Mouse (Mus musculus) heart, embryonic 14.5 days (tissue): ENCODE results near the gene Krtap13. TPM values are rescaled to one million over a fixed set of nuclear protein-coding genes. Genes with fewer than 3 reads are reported as not detected.
"Not testable (repeated sequence)": the region's sequence is repeated elsewhere in the genome, so short reads cannot be mapped to it uniquely, and the experiment has no call there.

Experiments used
- ATAC-seq: fragments of 200-750 bp; cut with Nextera tagmentation; 2 replicates; pipeline ENCODE4 v1.8.0; 2017; ENCODE audit warnings: low read depth, moderate TSS enrichment; ENCODE audit not compliant: insufficient number of reproducible peaks, insufficient read depth, low FRiP score
- H3K27ac ChIP-seq, 2 experiments: fragments of 200-500 bp in 1 of 2; fragments of 300-500 bp in 1 of 2; sonication (generic) in 1 of 2; replicated peaks in 1 of 2; 2 replicates each; pipeline ENCODE4 v1.5.1; 2012 to 2014; ENCODE audit warnings: low read depth in 2 of 2, low read length in 2 of 2, control low read depth in 1 of 2, mild to moderate bottlenecking in 1 of 2, mixed read lengths in 1 of 2; ENCODE audit not compliant: control insufficient read depth in 1 of 2, insufficient read depth in 1 of 2
- H3K27me3 ChIP-seq: fragments of 300-500 bp; sonication (generic); 2 replicates; pipeline ENCODE4 v1.6.1; 2014; ENCODE audit warnings: mild to moderate bottlenecking, low read length, control low read depth; ENCODE audit not compliant: control insufficient read depth, insufficient read depth
- H3K36me3 ChIP-seq: fragments of 300-500 bp; sonication (generic); 2 replicates; pipeline ENCODE4 v1.6.1; 2014; ENCODE audit warnings: mild to moderate bottlenecking, control low read depth, low read length, mixed read lengths; ENCODE audit not compliant: control insufficient read depth, insufficient read depth
- H3K4me1 ChIP-seq, 2 experiments: fragments of 200-500 bp in 1 of 2; fragments of 300-500 bp in 1 of 2; sonication (generic) in 1 of 2; 2 replicates each; pipeline ENCODE4 v1.6.1; 2012 to 2014; ENCODE audit warnings: low read length in 2 of 2, control low read depth in 1 of 2, mixed read lengths in 1 of 2; ENCODE audit not compliant: control insufficient read depth in 2 of 2, insufficient read depth in 2 of 2
- H3K4me2 ChIP-seq: fragments of 300-500 bp; sonication (generic); 2 replicates; pipeline ENCODE4 v1.6.1; 2014; ENCODE audit warnings: mild to moderate bottlenecking, low read length
- H3K4me3 ChIP-seq, 2 experiments: fragments of 200-500 bp in 1 of 2; fragments of 300-500 bp in 1 of 2; sonication (generic) in 1 of 2; 2 replicates each; pipeline ENCODE4 v1.5.1; 2012 to 2014; ENCODE audit warnings: low read length in 2 of 2, mild to moderate bottlenecking in 2 of 2, control low read depth in 1 of 2, low read depth in 1 of 2, moderate library complexity in 1 of 2; ENCODE audit not compliant: control insufficient read depth in 1 of 2, insufficient read depth in 1 of 2
- H3K9ac ChIP-seq: fragments of 300-500 bp; sonication (generic); 2 replicates; pipeline ENCODE4 v1.6.1; 2014; ENCODE audit warnings: mild to moderate bottlenecking, low read length
- H3K9me3 ChIP-seq: fragments of 300-500 bp; sonication (generic); 2 replicates; pipeline ENCODE4 v1.6.1; 2016; ENCODE audit warnings: low read length, control low read depth; ENCODE audit not compliant: control insufficient read depth
- whole genome bisulfite sequencing: fragments of 180-500 bp; shearing (Covaris S2); extraction: QIAGEN DNeasy Blood & Tissue Kit; methylation state at CpG from one replicate; pipeline ENCODE4 v1.1.7; 2014; 5-methylcytosine and 5-hydroxymethylcytosine counted together
- polyA plus RNA-seq: library from polyadenylated mRNA; unstranded; fragments of >200 nt; fragmentation: Nextera tagmentation; extraction: Ambion mirVana; gene quantifications from 2 replicates; pipeline ENCODE4 v1.2.1, GENCODE M21; 2014

Krtap13 gene
- polyA plus RNA-seq: not detected in 2 replicates

- not testable (repeated sequence) for H3K27ac ChIP-seq, H3K9ac ChIP-seq, H3K27me3 ChIP-seq, ATAC-seq, H3K4me2 ChIP-seq, H3K9me3 ChIP-seq, H3K4me1 ChIP-seq, H3K36me3 ChIP-seq, H3K4me3 ChIP-seq
- 69% methylated on average over 3 of the region's 3 CpGs for WGBS
These were observed at the start of gene Krtap13 for GRCm38 (mm10) chr16:88751535-88751934. TSS of gene Krtap13 (minus strand) at chr16:88751635.

- ATAC-seq: no peak
- no peak overlapping the region for H3K4me3 ChIP-seq
- no peak overlapping the region for H3K9ac ChIP-seq
- H3K36me3 ChIP-seq: no peaks in the 10 kb centered on the region
- H3K27me3 ChIP-seq: no peaks in the 10 kb centered on the region
- no peaks in the 10 kb centered on the region for H3K9me3 ChIP-seq
- no peaks in the 10 kb centered on the region for H3K4me1 ChIP-seq
- WGBS: 66% methylated on average over 2 of the region's 2 CpGs
- H3K27ac ChIP-seq: no peak overlapping the region
- no peak overlapping the region for H3K4me2 ChIP-seq
These were observed 35.4 kb upstream of the Krtap13 start for GRCm38 (mm10) chr16:88786786-88787185.

GRCm38 (mm10) chr16:88777596-88777995 lies 26.2 kb upstream of the Krtap13 start, which contains the start of gene Gm5965:
TSS of gene Gm5965 (plus strand) at chr16:88777896.
- Histone ChIP-seq H3K4me2 (no peak within 1 kb of the TSS), H3K4me3 (no peak within 1 kb of the TSS), H3K27ac (no peak within 1 kb of the TSS), H3K27me3 (no peaks in the 10 kb centered on the region), H3K36me3 (no peaks in the 10 kb centered on the region), H3K9ac (no peak within 1 kb of the TSS), H3K9me3 (no peaks in the 10 kb centered on the region), H3K4me1 (no peaks in the 10 kb centered on the region)
- 76% methylated on average over 6 of the region's 6 CpGs for WGBS
- no peak for ATAC-seq

DNA sequence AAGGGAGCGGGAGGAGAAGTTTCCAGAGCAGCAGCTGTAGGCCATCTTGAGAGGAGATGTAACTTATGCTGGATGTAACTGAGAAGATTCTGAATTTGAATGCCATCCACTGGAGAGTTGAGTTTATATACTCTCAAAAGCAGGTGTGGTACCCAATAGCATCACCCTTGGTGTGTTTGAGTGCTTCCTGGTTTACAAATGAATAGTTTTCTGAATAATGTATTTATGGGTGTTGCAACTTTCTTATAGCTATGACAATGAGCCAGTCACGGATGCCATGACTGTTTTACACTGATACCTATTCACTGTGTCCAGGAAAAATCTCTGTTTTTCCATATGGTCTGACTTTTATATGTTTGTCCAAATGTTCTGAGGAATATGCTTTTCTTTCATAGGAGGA lies 22.7 kb upstream of the Krtap13 start, which contains the start of gene 2310057N15Rik:
Gene 2310057N15Rik (minus strand): TSS at position 101 of the 400 bp plus-strand sequence.
- WGBS: 67% methylated on average over 2 of the region's 2 CpGs
- no peak within 1 kb of the TSS for H3K27ac ChIP-seq
- H3K36me3 ChIP-seq: no peaks in the 10 kb centered on the region

GRCm38 (mm10) chr16:88758547-88758946 lies 7.1 kb upstream of the Krtap13 start, which contains the start of gene 2310034C09Rik:
TSS of gene 2310034C09Rik (plus strand) at chr16:88758847.
- H3K27ac ChIP-seq, H3K27me3 ChIP-seq, H3K4me3 ChIP-seq, ATAC-seq, H3K9me3 ChIP-seq, H3K4me2 ChIP-seq, H3K9ac ChIP-seq, H3K36me3 ChIP-seq, H3K4me1 ChIP-seq: not testable (repeated sequence)
- 77% methylated on average over 3 of the region's 3 CpGs for WGBS

More for the DNA sequence above, 22.7 kb upstream of the Krtap13 start, which contains the start of gene 2310057N15Rik:
- Histone ChIP-seq H3K4me3 (no peak within 1 kb of the TSS), H3K4me1 (no peaks in the 10 kb centered on the region), H3K4me2 (no peak within 1 kb of the TSS), H3K9ac (no peak within 1 kb of the TSS), H3K27me3 (no peaks in the 10 kb centered on the region), H3K9me3 (no peaks in the 10 kb centered on the region)
- no peak for ATAC-seq

DNA sequence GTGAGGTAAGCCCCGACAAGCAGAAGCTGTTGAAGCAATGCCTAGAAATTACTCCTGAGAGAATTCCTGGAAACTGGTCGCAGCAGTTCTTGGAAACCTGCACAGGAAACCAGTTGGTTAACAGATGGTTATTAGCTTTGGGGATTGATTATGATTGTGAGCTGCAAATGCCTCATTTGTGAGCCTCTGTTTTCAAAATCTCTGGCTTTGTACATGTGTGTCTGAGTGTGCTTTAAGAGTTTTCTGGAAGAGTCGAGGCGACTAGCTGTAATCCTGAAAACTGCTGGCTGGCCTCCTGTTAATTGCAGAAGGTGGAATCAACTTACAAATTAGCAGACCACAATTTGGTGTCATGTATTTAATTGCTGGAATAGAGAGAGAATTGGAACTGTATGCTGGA lies 3.5 kb downstream of the Krtap13 start:
- H3K27ac ChIP-seq: no peak overlapping the region
- no peak overlapping the region for H3K4me2 ChIP-seq
- H3K9ac ChIP-seq: no peak overlapping the region
- no peaks in the 10 kb centered on the region for H3K27me3 ChIP-seq
- WGBS: 63% methylated on average over 4 of the region's 4 CpGs
- no peak overlapping the region for H3K4me3 ChIP-seq
- H3K4me1 ChIP-seq: no peaks in the 10 kb centered on the region
- H3K36me3 ChIP-seq: no peaks in the 10 kb centered on the region
- ATAC-seq: no peak
- H3K9me3 ChIP-seq: no peaks in the 10 kb centered on the region

DNA sequence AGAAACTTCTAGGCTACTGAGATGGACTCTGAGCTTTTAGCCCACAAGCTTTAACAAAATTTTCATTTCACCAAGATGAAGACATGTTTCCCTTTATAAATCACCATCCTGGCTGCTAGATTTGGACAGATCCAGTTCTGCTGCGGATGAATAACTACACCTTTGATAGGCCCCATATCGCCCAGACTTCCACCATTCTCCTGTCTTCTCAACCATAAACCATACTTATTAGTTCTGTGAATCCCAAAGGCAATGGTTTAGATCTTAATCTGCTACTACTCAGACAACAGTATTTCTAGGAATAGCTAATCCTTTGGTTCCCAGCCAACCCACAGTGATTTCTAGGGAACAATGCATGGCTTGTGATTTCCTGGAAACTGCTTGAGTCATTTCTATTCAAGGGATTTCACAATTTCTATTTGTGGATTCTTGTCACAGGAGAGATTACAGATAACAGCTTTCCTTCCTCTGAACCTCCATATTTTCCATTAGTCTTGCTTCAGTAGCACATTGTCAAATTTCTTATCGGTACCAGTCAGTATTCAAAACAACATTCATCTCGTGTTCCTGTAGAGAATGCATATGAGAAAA lies 6.6 kb downstream of the Krtap13 start:
- whole genome bisulfite sequencing: 65% methylated on average over 4 of the region's 4 CpGs
- no peaks in the 10 kb centered on the region for H3K27me3 ChIP-seq
- H3K27ac ChIP-seq: no peak overlapping the region
- no peak overlapping the region for H3K4me2 ChIP-seq
- no peak for ATAC-seq
- no peaks in the 10 kb centered on the region for H3K9me3 ChIP-seq
- H3K36me3 ChIP-seq: no peaks in the 10 kb centered on the region
- H3K4me3 ChIP-seq: no peak overlapping the region
- no peak overlapping the region for H3K9ac ChIP-seq
- H3K4me1 ChIP-seq: no peaks in the 10 kb centered on the region

GRCm38 (mm10) chr16:88735391-88735790 lies 16.0 kb downstream of the Krtap13 start:
- Histone ChIP-seq H3K4me2 (no peak overlapping the region), H3K27ac (no peak overlapping the region), H3K9ac (no peak overlapping the region), H3K4me3 (no peak overlapping the region), H3K4me1 (no peaks in the 10 kb centered on the region), H3K27me3 (no peaks in the 10 kb centered on the region), H3K9me3 (no peaks in the 10 kb centered on the region), H3K36me3 (no peaks in the 10 kb centered on the region)
- ATAC-seq: no peak
- 44% methylated on average over 2 of the region's 2 CpGs for WGBS
